Mouse (Mus musculus): ENCODE results near the gene Sf3a3. TPM values are rescaled to one million over a fixed set of nuclear protein-coding genes. Genes with fewer than 3 reads are reported as not detected.

The Sf3a3 gene
- polyA plus RNA-seq, 1 experiment from 2014 or later: 121 TPM

- Histone ChIP-seq H3K4me3 (no peak overlapping the region), H3K4me1 (peaks cover 12% of the 10 kb centered on the region; the same call in 1 of the 2 replicates), H3K27me3 (replicated peaks) (no peaks in the 10 kb centered on the region), H3K27ac (no peak overlapping the region), H3K9ac (no peak overlapping the region), H3K9me3 (replicated peaks) (no peaks in the 10 kb centered on the region), H3K4me2 (no peak overlapping the region), H3K36me3 (peaks cover 88% of the 10 kb centered on the region)
- ATAC-seq: no peak
- WGBS (ENCODE audit: insufficient replicate concordance): 73% methylated on average over 4 of the region's 4 CpGs
Measured at GRCm38 (mm10) chr4:124685004-124685403, 29.6 kb upstream of the Sf3a3 start.

GRCm38 (mm10) chr4:124685453-124685852 lies 29.1 kb upstream of the Sf3a3 start:
- Histone ChIP-seq H3K9me3 (replicated peaks) (no peaks in the 10 kb centered on the region), H3K4me1 (peaks cover 17% of the 10 kb centered on the region), H3K36me3 (peaks cover 83% of the 10 kb centered on the region), H3K9ac (no peak overlapping the region), H3K4me3 (no peak overlapping the region), H3K27ac (0 out of 2 replicates have a peak overlapping the region, but pooled peaks have one; percentile 1), H3K27me3 (replicated peaks) (no peaks in the 10 kb centered on the region), H3K4me2 (no peak overlapping the region)
- 61% methylated on average over 8 of the region's 8 CpGs for WGBS (ENCODE audit: insufficient replicate concordance)
- no peak for ATAC-seq

DNA sequence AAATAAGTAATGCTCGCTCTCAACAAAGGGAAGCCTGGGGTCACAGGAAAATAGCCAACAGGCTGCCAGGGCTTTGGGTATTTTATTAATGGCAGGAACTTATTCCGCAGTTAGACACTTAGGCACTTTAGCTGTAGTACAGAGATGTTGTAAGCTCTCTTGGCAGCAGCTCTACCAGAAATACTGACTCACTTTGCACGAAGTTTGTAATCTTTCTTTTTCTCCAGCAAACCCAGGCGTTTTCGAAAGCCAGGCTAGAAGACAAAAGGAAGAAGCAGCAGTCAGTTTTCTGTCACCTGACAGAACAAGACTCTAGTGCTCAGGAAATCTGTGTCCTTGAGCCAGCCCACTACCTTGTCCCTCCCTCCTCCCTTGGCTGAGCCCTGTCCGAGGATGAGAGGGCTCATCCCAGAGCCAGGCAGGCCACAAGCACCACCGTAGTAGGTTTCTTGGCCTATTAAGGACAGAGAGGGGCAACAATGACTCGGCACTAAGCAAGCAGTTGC lies 28.6 kb upstream of the Sf3a3 start:
- no peak overlapping the region for H3K4me2 ChIP-seq
- no peaks in the 10 kb centered on the region for H3K9me3 ChIP-seq (replicated peaks)
- 0 out of 2 replicates have a peak overlapping the region, but pooled peaks have one; percentile 1 for H3K27ac ChIP-seq
- H3K9ac ChIP-seq: no peak overlapping the region
- peaks cover 22% of the 10 kb centered on the region for H3K4me1 ChIP-seq
- 74% methylated on average over 8 of the region's 8 CpGs for WGBS (ENCODE audit: insufficient replicate concordance)
- no peaks in the 10 kb centered on the region for H3K27me3 ChIP-seq (replicated peaks)
- peaks cover 82% of the 10 kb centered on the region for H3K36me3 ChIP-seq
- ATAC-seq: no peak
- H3K4me3 ChIP-seq: no peak overlapping the region

- Histone ChIP-seq H3K4me2 (peak overlapping the region; percentile 87), H3K27ac (peak overlapping the region; percentile 34), H3K4me1 (peaks cover 55% of the 10 kb centered on the region), H3K36me3 (peaks cover 30% of the 10 kb centered on the region), H3K4me3 (no peak overlapping the region; the same call in 1 of the 2 replicates), H3K9me3 (replicated peaks) (no peaks in the 10 kb centered on the region), H3K9ac (peak overlapping the region; percentile 7; the same call in 1 of the 2 replicates), H3K27me3 (replicated peaks) (no peaks in the 10 kb centered on the region)
- WGBS (ENCODE audit: insufficient replicate concordance): 58% methylated on average over 8 of the region's 8 CpGs
- no peak for ATAC-seq
Measured at GRCm38 (mm10) chr4:124691455-124691854, 23.1 kb upstream of the Sf3a3 start.

DNA sequence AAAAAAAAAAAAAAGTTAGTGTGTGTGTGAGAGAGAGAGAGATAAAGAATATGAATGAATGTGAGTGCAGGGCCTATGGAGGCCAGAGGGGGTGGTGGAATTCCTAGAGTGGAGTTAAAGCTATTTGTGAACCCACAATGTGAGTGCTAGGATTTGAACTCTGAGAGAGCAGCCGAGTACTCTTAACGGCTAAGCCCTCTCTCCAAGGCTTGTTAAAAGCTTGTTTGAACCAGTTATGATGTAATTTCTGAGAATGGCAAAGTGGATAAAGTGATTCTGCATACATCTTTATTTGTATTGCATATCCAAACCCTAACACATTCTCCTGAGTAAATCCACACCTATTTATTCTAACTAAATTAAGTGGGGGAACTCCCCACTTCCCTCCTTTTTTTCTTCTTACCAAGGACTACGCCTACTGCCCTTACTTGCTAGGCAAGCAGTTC lies 22.1 kb upstream of the Sf3a3 start:
- H3K27ac ChIP-seq: peak overlapping the region; percentile 69

DNA sequence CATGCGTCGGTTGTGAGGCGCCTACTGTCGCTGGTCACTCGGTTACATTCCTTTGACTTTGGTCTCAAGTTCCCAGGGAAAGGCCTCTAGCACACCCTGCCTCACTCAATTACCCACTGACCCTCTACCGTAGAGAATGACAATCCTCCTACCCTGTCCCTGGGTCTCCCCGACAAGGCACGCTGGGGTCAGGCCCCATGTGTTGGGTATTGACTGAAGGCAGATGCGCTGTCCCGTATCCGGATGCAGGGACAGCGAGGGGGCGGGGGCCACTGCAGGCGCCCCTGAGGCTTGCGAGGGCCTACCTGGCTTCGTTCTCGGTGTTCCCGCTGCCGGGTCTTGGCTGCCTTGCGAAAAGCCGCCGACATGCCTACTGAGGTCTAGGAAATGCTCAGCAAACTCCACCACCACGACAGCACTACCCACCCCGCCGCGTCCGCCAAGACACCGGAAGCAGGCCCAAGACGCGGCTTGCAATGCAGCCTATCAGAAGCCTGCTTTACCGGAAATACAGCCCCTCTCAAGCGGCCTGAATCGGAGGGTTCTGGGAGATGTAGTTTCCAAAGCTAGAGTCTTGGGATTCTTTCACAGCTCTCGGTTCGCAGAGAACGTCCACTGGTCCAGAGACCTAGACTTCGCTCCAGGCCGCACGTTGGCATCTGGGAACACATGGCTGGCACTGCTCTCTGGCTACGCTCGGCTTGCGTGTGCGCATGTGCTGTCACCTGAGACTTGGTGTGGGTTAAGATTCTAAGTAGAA lies 21.3 kb upstream of the Sf3a3 start, which contains the start of gene Utp11:
Utp11 (minus strand) TSS at position 466 of the 760 bp plus-strand sequence.
- peak within 1 kb of the TSS; percentile 69 for H3K27ac ChIP-seq

More for the DNA sequence above, 22.1 kb upstream of the Sf3a3 start:
- Histone ChIP-seq H3K4me2 (peak overlapping the region; percentile 87), H3K4me3 (peak overlapping the region; percentile 96), H3K9ac (peak overlapping the region; percentile 89), H3K9me3 (replicated peaks) (no peaks in the 10 kb centered on the region), H3K4me1 (peaks cover 54% of the 10 kb centered on the region), H3K36me3 (peaks cover 27% of the 10 kb centered on the region), H3K27me3 (replicated peaks) (no peaks in the 10 kb centered on the region)
- 30% methylated on average over 3 of the region's 3 CpGs for whole genome bisulfite sequencing (ENCODE audit: insufficient replicate concordance)
- ATAC-seq: no peak

DNA sequence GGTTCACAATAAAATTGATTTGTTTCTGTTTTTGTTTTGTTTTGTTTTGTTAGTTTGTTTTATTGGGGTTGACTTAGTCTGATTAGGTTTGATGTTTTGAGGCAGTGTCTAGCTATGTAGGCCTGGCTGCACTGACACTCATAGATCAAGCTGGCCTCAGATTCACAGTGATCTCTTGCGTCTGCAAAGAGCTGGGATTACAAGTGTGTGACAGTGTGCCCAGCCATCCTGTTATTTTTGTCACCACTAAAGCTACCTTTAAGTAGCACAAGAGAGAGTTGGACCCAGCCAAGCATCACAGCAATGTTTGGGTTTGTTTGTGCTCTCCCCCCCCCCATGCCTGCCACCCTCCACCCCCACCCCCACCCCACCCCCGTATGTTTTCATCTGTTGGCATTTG lies 20.0 kb upstream of the Sf3a3 start:
- H3K27ac ChIP-seq: no peak overlapping the region
- no peak overlapping the region for H3K4me2 ChIP-seq
- no peak overlapping the region for H3K4me3 ChIP-seq
- peaks cover 64% of the 10 kb centered on the region for H3K4me1 ChIP-seq
- no peaks in the 10 kb centered on the region for H3K27me3 ChIP-seq (replicated peaks)
- no peak for ATAC-seq
- no peak overlapping the region for H3K9ac ChIP-seq
- WGBS (ENCODE audit: insufficient replicate concordance): 71% methylated on average over 2 of the region's 2 CpGs
- H3K36me3 ChIP-seq: peaks cover 7% of the 10 kb centered on the region; the same call in 1 of the 2 replicates
- H3K9me3 ChIP-seq (replicated peaks): no peaks in the 10 kb centered on the region

More for the DNA sequence above, 21.3 kb upstream of the Sf3a3 start, which contains the start of gene Utp11:
- peak within 1 kb of the TSS; percentile 87 for H3K4me2 ChIP-seq
- H3K9ac ChIP-seq: peak within 1 kb of the TSS; percentile 89
- 1% methylated on average over 43 of the region's 43 CpGs for WGBS (ENCODE audit: insufficient replicate concordance)
- H3K9me3 ChIP-seq (replicated peaks): no peaks in the 10 kb centered on the region
- H3K27me3 ChIP-seq (replicated peaks): no peaks in the 10 kb centered on the region
- peak; percentile 94 for ATAC-seq
- H3K36me3 ChIP-seq: peaks cover 19% of the 10 kb centered on the region
- H3K4me3 ChIP-seq: peak within 1 kb of the TSS; percentile 96
- peaks cover 54% of the 10 kb centered on the region for H3K4me1 ChIP-seq

- Histone ChIP-seq H3K4me3 (peak overlapping the region; percentile 33), H3K9ac (peak overlapping the region; percentile 42), H3K4me2 (peak overlapping the region; percentile 58), H3K36me3 (no peaks in the 10 kb centered on the region), H3K27ac (peak overlapping the region; percentile 65; the same call in 1 of the 2 replicates), H3K27me3 (replicated peaks) (no peaks in the 10 kb centered on the region), H3K4me1 (peaks cover 67% of the 10 kb centered on the region), H3K9me3 (replicated peaks) (no peaks in the 10 kb centered on the region)
- no peak for ATAC-seq
- 7% methylated on average over 18 of the region's 18 CpGs for WGBS (ENCODE audit: insufficient replicate concordance)
Measured at GRCm38 (mm10) chr4:124695786-124696516, 18.6 kb upstream of the Sf3a3 start.

- WGBS (ENCODE audit: insufficient replicate concordance): 31% methylated on average over 6 of the region's 6 CpGs
- Histone ChIP-seq H3K4me1 (peaks cover 77% of the 10 kb centered on the region), H3K9ac (no peak overlapping the region; the same call in 1 of the 2 replicates), H3K4me3 (peak overlapping the region; percentile 81), H3K9me3 (replicated peaks) (no peaks in the 10 kb centered on the region), H3K27me3 (replicated peaks) (peaks cover 6% of the 10 kb centered on the region), H3K36me3 (no peaks in the 10 kb centered on the region), H3K27ac (peak overlapping the region; percentile 82), H3K4me2 (peak overlapping the region; percentile 100)
- no peak for ATAC-seq
Measured at GRCm38 (mm10) chr4:124699791-124700190, 14.8 kb upstream of the Sf3a3 start.

DNA sequence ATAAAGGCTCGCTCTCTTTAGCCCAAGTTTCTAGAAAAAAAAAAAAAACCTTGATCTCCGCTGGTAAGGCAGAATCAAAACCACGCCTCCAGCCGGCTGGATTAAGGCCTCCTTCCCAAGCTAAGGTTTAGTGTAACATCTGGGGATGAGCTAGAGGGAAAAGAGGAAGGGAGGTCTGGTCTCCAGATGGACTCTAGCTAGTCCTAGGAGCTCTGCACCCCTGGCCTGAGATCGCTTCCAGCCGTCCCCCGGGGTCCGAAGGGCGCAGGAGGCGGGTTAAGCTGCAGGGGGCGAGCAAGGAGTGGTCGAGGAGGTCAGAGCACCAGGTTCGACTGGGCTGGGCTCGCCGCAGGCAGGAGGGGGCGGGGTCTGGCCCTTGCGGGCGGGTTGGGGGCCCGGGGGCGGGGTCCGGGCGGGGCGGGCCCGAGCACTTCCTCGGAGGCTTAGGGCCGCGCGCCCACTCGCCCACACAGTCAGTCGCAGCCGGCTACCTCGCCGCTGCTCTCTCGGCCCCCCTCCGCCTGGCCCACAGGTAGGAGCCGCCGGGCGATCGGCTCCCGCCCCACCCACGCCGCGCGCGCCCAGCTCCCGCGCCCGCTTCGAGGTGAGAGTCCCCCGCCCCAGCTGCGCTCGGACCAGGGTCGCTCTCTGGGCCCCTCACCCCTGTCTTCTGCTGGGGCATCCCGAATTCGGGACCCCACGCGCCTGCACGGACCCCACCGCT lies 14.2 kb upstream of the Sf3a3 start, which contains the start of gene Fhl3:
Fhl3 (plus strand) TSS at position 454 of the 724 bp plus-strand sequence.
- H3K4me1 ChIP-seq: peaks cover 79% of the 10 kb centered on the region
- H3K4me2 ChIP-seq: peak within 1 kb of the TSS; percentile 100
- peaks cover under 1% of the 10 kb centered on the region; the same call in 1 of the 2 replicates for H3K36me3 ChIP-seq
- ATAC-seq: peak; percentile 69
- WGBS (ENCODE audit: insufficient replicate concordance): under 1% methylated on average over 42 of the region's 59 CpGs
- H3K9ac ChIP-seq: peak within 1 kb of the TSS; percentile 91
- no peaks in the 10 kb centered on the region for H3K9me3 ChIP-seq (replicated peaks)
- peak within 1 kb of the TSS; percentile 82 for H3K27ac ChIP-seq
- H3K4me3 ChIP-seq: peak within 1 kb of the TSS; percentile 81
- H3K27me3 ChIP-seq (replicated peaks): peaks cover 6% of the 10 kb centered on the region

Data from liver, embryonic 12.5 days (tissue).